Mouse (Mus musculus): ENCODE data around the gene Pgd. TPM values are rescaled to one million over a fixed set of nuclear protein-coding genes. Genes with fewer than 3 reads are reported as not detected.
"Not testable (repeated sequence)": the region's sequence is repeated elsewhere in the genome, so short reads cannot be mapped to it uniquely, and the experiment has no call there.

Pgd gene
- 10 to 100 TPM; 14.4 to 20.0 TPM for total RNA-seq (2021)
- long read RNA-seq, experiment 1, partial matches to known transcripts: 4 of 5 reads
- long read RNA-seq, experiment 1, other reads (novel, unspliced or antisense): 1 of 5 reads
- long read RNA-seq, experiment 2, partial matches to known transcripts: 1 of 7 reads
- long read RNA-seq, experiment 2, other reads (novel, unspliced or antisense): 6 of 7 reads

DNA sequence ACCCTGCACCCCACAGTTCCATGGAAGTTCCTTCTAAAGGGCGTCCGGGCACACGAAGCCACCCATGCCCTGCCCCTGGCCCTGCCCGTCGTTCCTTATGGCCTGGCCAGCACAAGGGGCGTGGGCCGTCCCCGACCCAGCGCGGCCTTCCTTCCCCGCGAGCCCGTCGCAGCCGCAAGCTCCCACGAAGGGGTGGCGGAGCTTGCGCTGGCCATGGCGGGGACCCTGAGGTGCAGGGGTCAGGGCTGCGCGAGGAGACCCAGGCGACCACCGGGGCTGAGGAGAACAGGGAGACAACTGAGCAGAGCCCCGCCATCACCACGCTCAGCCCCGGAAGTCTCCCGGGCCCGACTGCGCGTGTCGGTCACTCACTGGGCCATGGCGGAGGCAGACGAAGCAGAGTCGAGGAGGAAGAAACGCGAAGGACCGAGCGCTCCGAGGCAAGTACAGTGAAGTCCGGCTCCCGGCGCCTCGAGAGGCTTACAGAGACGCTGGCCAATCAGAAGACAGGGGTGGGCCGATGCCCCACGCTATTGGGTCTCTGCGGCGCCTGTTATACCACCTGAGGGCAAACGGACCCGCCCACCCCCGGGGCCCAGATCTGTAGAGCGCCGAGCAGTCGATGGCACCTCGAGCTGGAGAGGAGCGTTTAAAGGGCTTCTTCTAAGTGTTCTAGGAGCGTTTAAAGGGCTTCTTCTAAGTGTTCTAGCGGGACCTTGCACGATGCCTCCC lies at the start of gene Pgd:
TSS of gene Pgd (minus strand) at position 557 of the 732 bp plus-strand sequence.
- DNase-seq: peak; percentile 97

DNA sequence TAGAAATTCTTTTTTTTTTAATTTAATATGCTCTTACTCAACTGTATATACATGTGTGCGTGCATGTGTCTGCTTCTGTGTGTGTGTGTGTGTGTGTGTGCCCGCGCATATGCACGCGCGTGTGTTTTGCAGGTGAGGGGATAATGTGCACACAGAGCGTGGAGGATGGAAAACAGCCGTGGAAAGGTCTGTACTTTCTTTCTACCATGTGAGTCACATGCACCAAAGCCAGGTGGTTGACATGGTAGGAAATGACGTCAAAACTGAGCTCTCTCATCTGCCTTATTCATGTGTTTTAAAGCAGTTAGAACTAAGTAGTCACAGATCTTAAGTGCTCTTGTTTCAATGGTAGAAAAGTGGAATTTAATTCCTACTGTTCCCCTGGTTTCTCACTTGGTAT lies 49.4 kb upstream of the Pgd start:
- no peak for DNase-seq

DNA sequence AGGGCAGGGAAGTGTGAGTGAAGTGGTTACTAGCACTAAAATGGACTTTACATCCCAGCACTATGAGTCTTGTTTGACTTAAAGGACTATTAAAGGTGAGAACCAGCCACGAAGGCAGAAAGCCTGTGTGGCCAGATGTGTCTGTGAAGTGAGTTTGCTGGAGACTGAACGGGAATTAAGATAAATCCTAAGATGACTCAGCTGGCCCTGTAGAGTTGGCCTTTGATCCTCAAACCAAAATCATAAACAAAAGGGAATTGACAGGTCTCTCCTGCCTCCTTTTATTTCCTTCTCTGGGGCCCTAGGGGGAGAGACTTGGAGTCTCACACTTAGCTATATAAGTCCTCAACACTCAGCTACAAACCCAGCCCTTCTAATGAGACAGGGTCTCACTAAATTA lies 48.8 kb upstream of the Pgd start:
- DNase-seq: no peak

DNA sequence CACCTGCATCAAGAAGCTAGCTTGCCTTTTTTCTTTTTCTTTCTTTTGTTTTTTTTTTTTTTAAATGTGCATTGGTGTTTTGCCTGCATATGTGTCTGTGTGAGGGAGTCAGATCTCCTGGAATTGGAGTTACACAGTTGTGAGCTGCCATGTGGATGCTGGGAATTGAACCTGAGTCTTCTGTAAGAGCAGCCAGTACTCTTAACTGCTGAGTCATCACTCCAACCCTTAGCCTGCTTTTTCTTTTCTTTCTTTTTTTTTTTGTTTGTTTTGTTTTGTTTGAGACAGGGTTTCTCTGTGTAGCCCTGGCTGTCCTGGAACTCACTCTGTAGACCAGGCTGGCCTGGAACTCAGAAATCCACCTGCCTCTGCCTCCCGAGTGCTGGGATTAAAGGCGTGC lies 47.9 kb upstream of the Pgd start:
- not testable (repeated sequence) for DNase-seq

DNA sequence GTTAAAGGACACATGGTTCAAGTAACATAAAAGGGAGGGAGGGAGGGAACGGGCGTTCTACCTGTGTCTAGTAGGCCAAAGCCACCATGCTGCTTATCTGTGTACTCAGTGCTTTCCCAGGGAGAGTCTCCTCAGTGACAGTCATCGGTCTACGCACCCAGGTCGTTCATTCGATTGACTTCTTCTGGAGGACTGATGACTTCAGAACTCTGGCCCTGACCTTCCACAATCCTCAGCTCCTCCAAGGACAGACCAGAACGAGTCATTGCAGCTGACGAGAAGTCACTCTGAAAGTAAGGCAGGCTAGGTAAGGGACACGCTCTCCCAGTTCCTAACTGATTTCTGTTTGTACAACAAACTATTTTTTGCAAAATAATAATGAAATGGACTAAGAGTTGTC lies 46.9 kb upstream of the Pgd start:
- no peak for DNase-seq

DNA sequence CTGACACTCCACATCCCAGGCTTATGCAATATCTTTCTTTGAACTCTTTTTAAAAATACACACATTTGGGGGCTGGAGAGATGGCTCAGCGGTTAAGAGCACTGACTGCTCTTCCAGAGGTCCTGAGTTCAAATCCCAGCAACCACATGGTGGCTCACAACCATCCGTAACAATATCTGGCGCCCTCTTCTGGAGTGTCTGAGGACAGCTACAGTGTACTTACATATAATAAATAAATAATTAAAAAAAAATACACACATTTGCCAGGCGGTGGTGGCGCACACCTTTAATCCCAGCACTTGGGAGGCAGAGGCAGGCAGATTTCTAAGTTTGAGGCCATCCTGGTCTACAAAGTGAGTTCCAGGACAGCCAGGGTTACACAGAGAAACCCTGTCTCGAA lies 44.9 kb upstream of the Pgd start:
- DNase-seq: not testable (repeated sequence)

DNA sequence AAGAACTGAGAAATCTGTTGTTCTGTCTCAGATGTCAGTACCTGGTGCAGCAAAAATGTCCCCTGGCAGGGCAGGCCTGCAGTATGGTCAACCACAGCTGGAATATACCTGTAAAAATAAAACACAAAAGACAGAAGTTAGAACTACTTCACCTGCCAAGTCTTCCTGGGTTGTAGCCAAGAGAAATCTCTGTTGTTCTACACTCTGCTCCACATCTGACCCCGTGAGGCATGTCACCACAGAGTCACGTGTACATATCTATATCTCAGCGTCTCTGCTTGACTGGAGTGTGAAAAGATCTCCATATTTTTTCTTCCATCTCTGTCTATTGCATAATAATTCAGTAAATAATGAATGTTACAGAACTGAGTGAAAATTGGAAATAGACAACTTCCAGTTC lies 35.9 kb upstream of the Pgd start:
- DNase-seq: no peak

DNA sequence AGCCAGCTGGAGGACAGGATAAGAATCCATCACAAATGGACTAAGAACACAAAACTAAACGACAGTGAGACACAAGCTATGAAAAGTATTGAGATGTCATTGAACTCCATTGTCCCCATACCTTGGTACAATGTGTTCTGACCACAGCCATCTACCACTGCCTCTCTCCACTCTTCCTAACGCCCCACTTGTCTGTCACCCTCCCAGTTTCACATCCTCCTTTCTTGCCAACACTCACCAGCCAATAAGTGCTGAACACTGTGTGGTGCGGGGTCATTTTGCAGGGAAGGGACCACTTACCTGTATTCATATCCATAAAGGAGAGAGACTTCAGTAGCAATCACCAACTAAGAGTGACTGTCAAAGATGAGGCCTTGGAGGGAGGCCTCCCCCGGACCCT lies 34.5 kb upstream of the Pgd start:
- DNase-seq: no peak

DNA sequence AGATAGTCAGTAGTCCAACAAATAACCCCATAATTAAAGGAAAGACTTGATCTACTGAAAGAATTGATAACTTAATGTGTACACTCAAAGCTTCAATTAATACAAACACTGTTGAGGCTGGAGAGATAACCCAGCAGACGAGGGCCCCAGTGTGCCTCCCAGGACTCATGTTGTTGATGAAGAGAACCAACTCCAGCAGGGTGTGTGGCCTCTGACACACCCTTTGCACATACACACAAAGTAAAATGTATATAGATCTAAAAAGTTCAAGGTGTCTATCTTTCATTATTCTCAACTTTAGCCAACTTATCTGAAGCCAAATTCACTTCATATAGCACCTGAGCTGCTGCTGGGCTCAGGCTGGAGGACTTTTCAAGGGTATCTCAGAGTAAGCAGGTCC lies 30.6 kb upstream of the Pgd start:
- no peak for DNase-seq

DNA sequence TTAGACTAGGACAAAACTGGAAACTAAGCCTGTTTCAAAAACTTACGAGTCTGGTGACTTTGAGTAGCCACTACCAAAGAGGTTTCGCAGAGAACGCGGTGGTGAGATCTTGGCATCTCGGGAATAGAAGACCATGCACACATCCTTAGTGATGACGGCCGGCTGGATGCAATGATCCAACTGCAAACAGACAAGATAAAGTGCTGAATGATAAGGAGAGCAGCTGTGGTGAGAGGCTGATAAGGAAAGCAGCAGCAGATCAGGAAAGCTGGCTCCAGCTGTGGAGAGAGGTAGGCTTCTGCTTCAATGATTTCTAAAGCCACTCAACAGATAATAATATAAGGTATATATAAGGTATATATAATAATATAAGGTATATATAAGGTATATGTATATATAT lies 24.5 kb upstream of the Pgd start:
- DNase-seq: no peak

DNA sequence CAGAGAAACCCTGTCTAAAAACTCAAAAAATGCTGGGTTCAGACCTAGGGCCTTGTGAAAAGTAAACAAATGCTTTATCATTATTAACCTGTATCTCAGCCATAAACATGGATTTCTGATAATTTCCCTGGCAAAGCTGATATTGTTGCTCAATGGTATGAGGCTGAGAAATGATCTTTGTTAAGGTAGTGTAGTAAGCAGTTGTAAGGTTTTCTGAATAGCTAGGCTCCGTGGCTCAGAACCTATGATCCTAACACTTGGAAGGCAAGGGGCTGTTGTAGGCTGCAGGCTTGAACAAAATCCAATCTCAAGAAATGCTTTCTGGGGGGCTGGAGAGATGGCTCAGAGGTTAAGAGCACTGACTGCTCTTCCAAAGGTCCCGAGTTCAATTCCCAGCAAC lies 22.0 kb upstream of the Pgd start:
- DNase-seq: no peak

DNA sequence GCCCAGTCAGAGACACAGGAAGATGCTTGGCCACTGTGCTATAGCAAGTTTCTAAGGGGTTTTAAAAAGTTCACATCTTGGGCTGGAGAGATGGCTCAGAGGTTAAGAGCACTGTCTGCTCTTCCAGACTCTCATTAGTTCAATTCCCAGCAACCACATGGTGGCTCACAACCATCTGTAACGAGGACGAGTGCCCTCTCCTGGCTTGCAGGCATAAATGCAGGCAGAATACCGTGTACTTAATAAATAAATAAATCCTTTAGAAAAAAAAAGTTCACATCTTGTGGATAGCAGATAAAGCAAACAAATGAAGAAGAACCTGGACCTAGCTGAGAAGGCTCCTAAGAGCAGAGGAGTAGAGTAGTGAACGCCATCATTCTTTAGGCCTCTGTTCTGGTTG lies 16.2 kb upstream of the Pgd start:
- no peak for DNase-seq

DNA sequence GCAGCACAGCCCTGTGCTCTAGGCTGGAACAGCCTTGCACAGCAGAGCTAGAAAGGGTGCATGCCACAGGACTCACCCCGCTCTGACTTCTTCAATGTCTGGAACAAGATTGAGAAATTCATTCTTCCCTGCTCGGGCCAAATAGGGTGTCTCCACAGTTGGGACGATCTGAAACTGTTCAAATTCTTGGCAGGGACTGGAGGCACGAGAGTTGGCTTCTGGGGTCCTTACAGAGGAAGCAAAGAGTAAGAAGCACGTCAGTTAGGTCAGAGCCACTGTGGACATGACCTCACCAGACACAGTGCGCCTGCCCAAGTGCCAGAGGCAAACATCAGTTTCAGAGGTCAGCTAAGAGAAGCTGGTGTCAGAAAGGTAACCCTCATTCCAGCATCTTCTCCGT lies 15.6 kb upstream of the Pgd start:
- peak; percentile 46 for DNase-seq

DNA sequence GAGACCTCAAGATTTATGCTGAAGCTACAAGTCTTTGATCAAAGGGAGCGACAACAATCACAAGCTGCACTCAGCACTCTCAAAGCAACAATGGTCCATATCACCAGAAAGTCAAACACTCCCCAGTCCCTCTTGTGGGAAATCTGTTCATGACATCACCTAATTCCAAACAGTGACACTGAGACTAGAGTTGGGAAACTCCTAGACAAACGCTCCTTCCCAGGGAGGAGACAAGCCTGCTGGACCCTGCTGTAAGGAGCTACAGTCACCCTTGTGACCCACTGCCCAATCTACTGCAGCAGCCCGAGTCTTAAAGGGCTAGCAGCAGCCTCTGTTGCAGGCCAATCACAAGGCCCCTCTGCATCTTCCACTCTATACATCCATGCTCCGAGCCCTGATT lies 13.0 kb upstream of the Pgd start:
- DNase-seq: no peak

DNA sequence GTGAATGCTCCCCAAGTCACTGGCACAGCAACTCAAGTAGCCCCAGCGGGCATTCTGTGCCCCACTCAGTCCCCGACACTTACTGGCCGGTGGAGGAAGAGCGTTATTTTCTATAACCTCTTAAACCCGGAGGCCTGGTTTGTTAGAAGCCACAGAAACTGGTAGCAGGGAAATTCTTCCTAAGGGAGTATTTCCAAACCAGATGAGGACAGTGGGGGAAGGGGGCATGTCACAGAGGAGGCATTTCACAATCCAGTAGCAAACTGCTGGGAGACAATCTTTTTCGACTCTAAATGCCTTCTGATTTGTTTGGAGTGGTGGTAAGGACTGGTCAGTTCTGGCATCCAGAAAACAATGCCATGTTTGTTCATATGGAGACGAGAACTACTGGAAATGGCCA lies 12.6 kb upstream of the Pgd start:
- DNase-seq: no peak

DNA sequence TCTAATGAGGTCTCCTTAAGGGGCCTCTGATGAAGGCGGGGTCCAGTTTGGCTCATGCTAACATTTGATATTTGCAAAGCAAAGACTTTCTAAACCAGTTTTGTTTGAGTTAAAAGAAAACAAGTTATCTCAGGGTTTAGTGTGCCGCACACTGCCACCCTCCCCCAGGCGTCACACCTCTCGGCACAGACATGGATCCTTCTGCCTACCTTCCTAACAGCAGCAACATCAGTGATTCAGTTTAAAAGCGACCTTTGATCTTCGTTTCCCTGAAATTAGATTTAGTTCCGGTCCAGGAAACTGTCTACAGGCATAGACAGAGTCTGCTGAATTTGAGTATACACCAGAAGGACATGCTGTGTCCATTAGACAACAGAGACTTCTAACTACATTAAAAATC lies 11.8 kb upstream of the Pgd start:
- DNase-seq: no peak

DNA sequence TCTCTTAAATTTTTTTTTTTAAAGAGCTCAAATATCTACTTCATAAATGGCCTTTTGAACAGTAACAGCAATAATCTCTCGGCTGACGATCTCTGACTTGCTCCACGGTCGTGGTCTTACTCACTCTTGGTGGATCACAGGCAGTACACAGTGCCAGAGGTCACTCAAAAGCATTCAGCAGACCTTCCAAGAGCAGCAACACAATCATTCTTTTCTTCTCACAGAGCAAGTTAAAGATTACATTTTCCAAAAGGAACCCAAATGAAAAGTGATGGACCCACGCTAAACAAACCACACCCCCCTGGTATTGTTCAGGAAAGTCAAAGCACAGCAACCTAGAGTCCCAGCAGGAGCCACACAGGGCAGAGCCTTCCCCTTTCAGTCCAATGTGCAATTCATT lies 10.5 kb upstream of the Pgd start:
- no peak for DNase-seq

DNA sequence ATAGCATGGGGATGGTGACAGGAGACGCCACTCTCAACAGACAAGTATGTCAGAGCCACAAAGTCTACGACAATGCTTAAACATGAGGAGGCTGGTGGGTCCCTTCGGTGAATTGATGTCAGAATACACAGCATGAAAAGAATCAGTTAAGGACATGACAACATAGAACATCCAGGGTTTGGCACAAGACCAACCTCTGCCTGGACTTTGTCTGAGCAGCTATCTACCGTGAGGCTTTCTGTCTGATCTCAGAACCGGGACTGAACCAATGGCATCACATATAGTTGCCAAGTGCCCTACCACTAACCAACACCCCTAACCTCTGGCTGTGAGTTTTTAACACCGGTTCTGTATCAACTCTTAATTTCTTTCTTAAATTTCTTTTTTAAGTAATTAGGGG lies 10.1 kb upstream of the Pgd start:
- no peak for DNase-seq

DNA sequence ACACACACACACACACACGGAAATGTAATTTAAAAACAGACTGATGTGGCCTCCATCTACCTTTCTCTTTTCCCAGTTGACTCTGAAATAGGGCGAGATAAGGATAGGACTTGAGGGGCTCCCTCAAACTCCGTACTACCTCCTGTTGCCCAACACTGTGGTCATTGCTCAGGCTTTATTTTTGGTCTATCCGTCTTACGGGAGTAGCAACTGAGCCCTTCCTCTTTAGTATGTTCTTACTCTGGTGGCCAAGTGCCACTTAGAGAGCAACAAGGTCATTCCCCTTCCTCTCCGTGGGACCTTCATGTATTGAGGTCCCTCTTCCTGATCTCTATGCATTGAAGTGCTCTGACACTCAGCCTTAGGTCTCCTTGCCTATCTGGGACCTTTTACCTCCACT lies 7.1 kb upstream of the Pgd start:
- no peak for DNase-seq

DNA sequence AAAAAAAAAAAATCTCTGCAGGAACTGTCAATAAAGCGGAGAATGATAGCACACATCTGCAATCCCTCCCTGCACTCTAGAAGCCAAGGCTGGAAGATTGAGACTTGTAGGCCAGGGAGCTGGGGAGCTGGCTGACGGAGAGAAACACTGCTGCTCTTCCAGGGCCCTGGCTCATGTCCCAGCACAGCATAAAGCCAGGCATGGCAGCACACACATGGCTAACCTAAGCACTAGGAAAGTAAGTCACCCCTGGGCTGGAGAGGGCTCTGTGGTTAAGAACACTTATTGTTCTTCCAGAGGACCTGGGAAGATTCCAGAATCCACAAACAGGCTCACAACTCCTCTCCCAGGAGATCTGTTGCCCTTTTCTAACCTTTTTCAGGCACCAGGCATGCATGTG lies 6.1 kb upstream of the Pgd start:
- peak; percentile 78 for DNase-seq

DNA sequence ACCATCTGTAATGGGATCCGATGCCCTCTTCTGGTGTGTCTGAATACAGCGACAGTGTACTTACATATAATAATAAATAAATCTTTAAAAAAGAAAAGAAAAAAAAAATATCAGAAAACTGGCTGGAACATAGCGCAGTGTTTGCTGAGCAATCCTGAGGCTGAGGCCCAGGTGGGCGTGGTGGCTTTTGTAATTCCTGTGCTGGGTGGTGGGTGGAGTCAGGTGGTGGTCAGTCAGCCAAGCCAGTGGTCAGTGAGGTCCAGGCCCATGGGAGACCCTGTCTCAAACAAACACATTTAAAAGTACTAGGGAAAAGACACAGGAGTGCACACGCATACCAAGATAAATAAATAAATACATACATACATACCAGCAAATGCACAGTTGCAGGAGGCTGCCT lies 5.5 kb upstream of the Pgd start:
- DNase-seq: peak; percentile 67

DNA sequence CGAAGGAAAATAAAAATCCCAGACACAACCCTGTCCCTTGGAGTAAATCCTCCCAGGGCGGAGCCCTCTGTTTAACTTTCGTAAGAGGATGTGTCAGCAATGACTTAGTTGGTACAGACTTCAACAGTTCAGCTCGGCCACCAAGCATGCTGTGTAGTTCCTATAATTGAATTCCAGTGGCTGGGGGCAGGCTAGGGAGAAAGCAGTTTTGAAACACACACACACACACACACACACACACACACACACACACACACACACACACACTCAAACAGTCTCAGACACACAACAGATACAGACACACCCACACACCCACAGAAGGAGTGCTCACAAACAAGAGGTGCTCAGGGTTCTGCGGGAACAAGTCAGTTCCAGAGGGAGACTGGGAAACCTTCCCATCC lies 5.0 kb upstream of the Pgd start:
- peak; percentile 49 for DNase-seq

DNA sequence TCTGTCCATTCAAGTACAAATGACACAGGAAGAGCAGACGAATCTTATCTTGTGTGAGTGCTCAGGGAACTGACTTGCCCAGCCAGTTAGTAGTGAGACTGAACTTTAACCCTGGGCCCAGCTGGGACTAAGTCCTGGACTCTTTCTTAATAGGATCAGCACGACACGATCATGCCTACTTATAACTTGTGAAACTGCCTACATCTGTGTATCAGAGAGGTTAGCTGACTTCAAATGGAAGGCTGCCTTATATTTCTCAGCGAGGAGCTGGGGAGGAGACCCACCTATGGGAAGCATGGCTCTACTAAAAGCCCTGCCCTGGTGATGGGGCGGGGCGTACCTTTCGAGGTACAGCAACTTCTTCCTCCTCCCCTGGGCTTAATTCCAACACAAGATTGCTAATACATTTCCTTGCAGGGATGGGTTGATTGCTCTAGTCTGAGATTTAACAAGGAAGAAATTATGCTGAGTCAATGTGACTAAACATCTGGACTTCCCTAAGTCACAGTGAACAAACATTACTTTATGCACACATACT lies 3.9 kb upstream of the Pgd start:
- no peak for DNase-seq

DNA sequence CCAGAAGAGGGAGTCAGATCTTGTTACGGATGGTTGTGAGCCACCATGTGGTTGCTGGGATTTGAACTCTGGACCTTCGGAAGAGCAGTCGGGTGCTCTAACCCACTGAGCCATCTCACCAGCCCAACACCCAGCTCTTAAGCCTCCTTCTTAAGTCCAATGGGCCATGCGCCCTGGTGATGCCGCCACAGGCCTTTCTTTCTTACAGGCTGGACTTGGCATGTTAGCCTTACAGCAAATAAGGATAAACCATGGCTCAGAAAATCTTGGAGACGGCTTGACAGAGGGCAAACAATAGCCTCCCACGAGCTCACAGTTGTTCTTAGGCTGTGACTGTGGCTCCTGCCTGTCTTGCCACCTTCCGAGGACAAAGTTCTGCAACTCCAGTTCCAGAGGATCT lies 3.4 kb upstream of the Pgd start:
- DNase-seq: not testable (repeated sequence)
